Comparison of ENCODE assay signal across 21 mouse cellular contexts in the genomic region with DNA sequence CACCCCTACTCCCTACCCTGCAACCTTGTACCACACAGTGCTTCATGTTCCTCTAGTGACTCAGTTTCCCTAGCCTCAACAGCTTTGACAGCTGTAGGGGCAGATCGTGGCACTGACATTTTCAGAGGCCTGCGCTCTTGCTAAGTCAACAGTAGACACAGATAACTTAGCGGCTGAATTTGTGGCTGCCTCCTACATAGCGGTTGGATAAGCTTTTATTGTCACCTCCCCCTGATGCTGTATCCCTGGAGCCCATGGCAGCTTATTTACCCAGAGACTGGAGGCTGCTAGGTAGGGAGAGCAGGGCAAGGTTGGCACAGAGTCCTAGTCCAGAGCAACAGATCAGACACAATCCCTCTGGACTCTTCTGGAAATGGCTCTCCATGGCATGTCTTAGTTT. TPM values are rescaled to one million over a fixed set of nuclear protein-coding genes. Genes with fewer than 3 reads are reported as not detected.
"Had no signal": no experiment of that assay in that cellular context is flagged by ENCODE, and none has a peak within 500 bp of the region (broad histone marks: within the 10 kb centered on the region; RNA-seq: fewer than 3 reads in every experiment).

No protein-coding gene starts in this region.

- DNase-seq: left cerebral cortex, postnatal 4 days; liver; liver, embryonic 13.5 days; liver, postnatal 0 days; lung, adult 18-20 months; lung, adult 2 months; lung, embryonic 14.5 days; lung, postnatal 10 days; lung, postnatal 14 days; lung, postnatal 36 days; lung, postnatal 4 days; midbrain, embryonic 14.5 days had no signal

- ATAC-seq: liver, embryonic 12.5 days; liver, postnatal 0 days; lung, postnatal 0 days; midbrain, embryonic 13.5 days; midbrain, embryonic 15.5 days; midbrain, embryonic 16.5 days had no signal

RNA-seq across cellular contexts. Expression of a gene that starts 19.0 kb away (rescaled TPM):
- total RNA-seq: megakaryocyte progenitor cell, adult 5-6 weeks; megakaryocyte, adult 5-6 weeks; megakaryocyte-erythroid progenitor cell, adult 5-6 weeks; monocyte, adult 5-6 weeks had no signal
